ENCODE assay signal across 25 mouse cellular contexts in genomic region chr2:104603431-104603830, GRCm38 (mm10).
"Had no signal": no experiment of that assay in that cellular context is flagged by ENCODE, and none has a peak within 500 bp of the region (broad histone marks: within the 10 kb centered on the region; RNA-seq: fewer than 3 reads in every experiment).

No protein-coding gene starts in this region.

- H3K9ac ChIP-seq: hindbrain, embryonic 12.5 days; hindbrain, embryonic 14.5 days; intestine, embryonic 15.5 days; limb, embryonic 13.5 days; limb, embryonic 15.5 days; liver, embryonic 13.5 days; liver, embryonic 15.5 days had no signal

- H3K27ac ChIP-seq: gastrocnemius, adult 2 months; heart, adult 2 months; hindbrain, embryonic 10.5 days; hindbrain, embryonic 12.5 days; hindbrain, embryonic 14.5 days; intestine, embryonic 15.5 days; limb, embryonic 13.5 days; limb, embryonic 15.5 days; liver, embryonic 13.5 days; liver, embryonic 15.5 days had no signal

- H3K4me1 ChIP-seq: hindbrain, embryonic 10.5 days; hindbrain, embryonic 12.5 days; intestine, embryonic 15.5 days; limb, embryonic 13.5 days; limb, embryonic 15.5 days; liver, embryonic 13.5 days; liver, embryonic 15.5 days had no signal

- H3K4me3 ChIP-seq: gastrocnemius, adult 2 months; heart, adult 2 months; hindbrain, embryonic 10.5 days; hindbrain, embryonic 12.5 days; intestine, embryonic 15.5 days; limb, embryonic 13.5 days; limb, embryonic 15.5 days; liver, embryonic 13.5 days; liver, embryonic 15.5 days had no signal

- ATAC-seq: hindbrain, embryonic 16.5 days; inflammation-experienced regulatory T-cells, adult 6 months; intestine, embryonic 15.5 days; intestine, postnatal 0 days had no signal

- H3K9me3 ChIP-seq: hindbrain, embryonic 10.5 days; hindbrain, embryonic 12.5 days; intestine, embryonic 15.5 days; limb, embryonic 13.5 days; limb, embryonic 15.5 days; liver, embryonic 13.5 days; liver, embryonic 15.5 days had no signal

- H3K4me2 ChIP-seq: heart, embryonic 11.5 days; hindbrain, embryonic 12.5 days; hindbrain, embryonic 14.5 days; intestine, embryonic 15.5 days; limb, embryonic 13.5 days; limb, embryonic 15.5 days; liver, embryonic 13.5 days; liver, embryonic 15.5 days had no signal

- DNase-seq: gastrocnemius, adult 2 months; gastrocnemius, postnatal 10 days; gastrocnemius, postnatal 25 days; heart, adult 2 months; heart, postnatal 10 days; heart, postnatal 4 days; kidney, adult 18-20 months; kidney, adult 8-10 months; kidney, postnatal 10 days; kidney, postnatal 36 days; layer of hippocampus, adult 9-11 months; layer of hippocampus, postnatal 36 days; left cerebral cortex, postnatal 4 days; liver, embryonic 13.5 days had no signal

- H3K27me3 ChIP-seq: hindbrain, embryonic 12.5 days; intestine, embryonic 15.5 days; limb, embryonic 13.5 days; limb, embryonic 15.5 days; liver, embryonic 13.5 days; liver, embryonic 15.5 days had no signal

- H3K36me3 ChIP-seq: intestine, embryonic 15.5 days; limb, embryonic 15.5 days had no signal
